Mouse (Mus musculus): ENCODE measurements around the gene Cuedc1. TPM values are rescaled to one million over a fixed set of nuclear protein-coding genes. Genes with fewer than 3 reads are reported as not detected.
A peak's percentile ranks its signal among the peaks of the same experiment; 100 is the strongest.

Cuedc1 gene
- polyA plus RNA-seq, 1 experiment from 2014 or later, result 18.2 TPM

DNA sequence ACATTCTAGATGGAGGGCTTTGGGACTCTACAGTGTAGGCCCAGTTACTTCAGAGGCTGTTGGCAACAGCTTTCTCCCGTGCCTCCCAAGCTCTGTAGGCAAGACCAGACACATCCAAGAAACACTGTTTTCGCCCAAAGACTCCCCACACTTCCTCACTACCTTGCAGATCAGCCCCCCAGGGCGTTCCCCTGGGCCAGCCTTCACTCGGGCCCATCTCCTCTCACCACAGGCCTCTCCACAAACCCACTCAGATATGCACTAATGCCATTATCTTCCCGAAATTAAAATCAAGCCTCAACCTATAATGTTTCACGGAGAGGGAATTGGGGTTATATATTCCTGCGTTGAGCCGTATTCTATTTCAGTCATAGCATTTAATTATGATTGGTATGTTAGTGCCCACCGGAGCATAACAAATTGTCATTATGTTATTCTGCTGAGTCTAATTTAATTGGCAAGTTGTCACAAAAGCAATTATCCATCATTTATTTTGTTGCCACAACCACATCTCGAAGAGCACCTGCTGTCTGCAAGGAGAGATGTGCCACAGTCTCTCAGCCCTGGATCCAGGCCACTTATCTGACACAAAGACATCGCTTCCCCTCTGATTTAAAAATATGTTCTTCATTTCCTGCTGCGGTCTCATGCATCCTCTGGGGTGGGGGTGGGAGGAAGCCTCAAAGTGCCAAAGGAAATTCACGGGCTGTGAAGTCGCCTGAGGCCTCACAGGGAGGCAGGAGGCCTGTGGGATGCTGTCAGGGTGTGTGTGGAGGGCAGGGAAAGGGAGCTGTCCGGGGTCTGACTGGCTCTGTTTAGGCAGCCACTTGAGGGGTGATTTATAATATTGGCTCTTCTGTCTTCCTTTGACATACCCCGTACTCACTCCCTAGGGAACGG, 135.9 kb downstream of the Cuedc1 start:
- no peaks in the 10 kb centered on the region for H3K27me3 ChIP-seq (ENCODE audit: control insufficient read depth, insufficient read depth, low read length)
- H3K4me2 ChIP-seq (ENCODE audit: low read depth), result no peak overlapping the region
- peaks cover 38% of the 10 kb centered on the region for H3K4me1 ChIP-seq (ENCODE audit: control insufficient read depth, insufficient read depth, low read length)
- 40% methylated on average over 17 of the region's 17 CpGs for WGBS
- H3K36me3 ChIP-seq (ENCODE audit: control insufficient read depth, insufficient read depth, low read length), result no peaks in the 10 kb centered on the region
- H3K9ac ChIP-seq (ENCODE audit: low read length), result no peak overlapping the region
- H3K9me3 ChIP-seq (ENCODE audit: control insufficient read depth, low read length), result no peaks in the 10 kb centered on the region
- DNase-seq (ENCODE audit: low spot score) (peak; percentile 57), ATAC-seq (ENCODE audit: insufficient read depth, low FRiP score, low TSS enrichment) (peak; percentile 59)
- peak overlapping the region; percentile 68 for H3K27ac ChIP-seq (ENCODE audit: low read depth, low read length)
- no peak overlapping the region for H3K4me3 ChIP-seq (ENCODE audit: low read depth, low read length)

DNA sequence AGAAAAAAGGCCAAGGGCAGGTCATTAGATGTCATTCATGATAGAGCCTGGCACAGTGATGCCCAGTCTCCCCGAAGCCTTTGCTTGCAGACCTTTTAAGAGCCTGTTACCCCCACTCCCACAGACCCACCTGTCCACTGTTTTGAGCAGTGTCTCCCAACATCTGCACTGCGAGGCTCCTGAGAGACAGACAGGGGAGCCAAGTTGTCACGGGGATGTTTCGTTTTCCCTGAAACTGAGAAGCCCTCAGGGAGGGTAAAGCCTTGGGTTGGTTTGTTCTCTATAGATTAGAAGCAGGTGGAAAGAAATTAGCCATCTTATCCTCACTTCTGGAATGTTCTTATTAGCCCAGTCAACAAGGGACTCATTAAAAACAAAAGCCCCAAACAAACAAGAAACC, 136.9 kb downstream of the Cuedc1 start:
- Histone ChIP-seq H3K9me3 (ENCODE audit: control insufficient read depth, low read length) (no peaks in the 10 kb centered on the region), H3K27ac (ENCODE audit: low read depth, low read length) (peak overlapping the region; percentile 68), H3K4me2 (ENCODE audit: low read depth) (no peak overlapping the region), H3K36me3 (ENCODE audit: control insufficient read depth, insufficient read depth, low read length) (no peaks in the 10 kb centered on the region), H3K4me3 (ENCODE audit: low read depth, low read length) (no peak overlapping the region), H3K9ac (ENCODE audit: low read length) (no peak overlapping the region), H3K27me3 (ENCODE audit: control insufficient read depth, insufficient read depth, low read length) (no peaks in the 10 kb centered on the region), H3K4me1 (ENCODE audit: control insufficient read depth, insufficient read depth, low read length) (peaks cover 41% of the 10 kb centered on the region)
- ATAC-seq (ENCODE audit: insufficient read depth, low FRiP score, low TSS enrichment) (no peak), DNase-seq (ENCODE audit: low spot score) (no peak)
- 25% methylated on average over 4 of the region's 4 CpGs for WGBS

DNA sequence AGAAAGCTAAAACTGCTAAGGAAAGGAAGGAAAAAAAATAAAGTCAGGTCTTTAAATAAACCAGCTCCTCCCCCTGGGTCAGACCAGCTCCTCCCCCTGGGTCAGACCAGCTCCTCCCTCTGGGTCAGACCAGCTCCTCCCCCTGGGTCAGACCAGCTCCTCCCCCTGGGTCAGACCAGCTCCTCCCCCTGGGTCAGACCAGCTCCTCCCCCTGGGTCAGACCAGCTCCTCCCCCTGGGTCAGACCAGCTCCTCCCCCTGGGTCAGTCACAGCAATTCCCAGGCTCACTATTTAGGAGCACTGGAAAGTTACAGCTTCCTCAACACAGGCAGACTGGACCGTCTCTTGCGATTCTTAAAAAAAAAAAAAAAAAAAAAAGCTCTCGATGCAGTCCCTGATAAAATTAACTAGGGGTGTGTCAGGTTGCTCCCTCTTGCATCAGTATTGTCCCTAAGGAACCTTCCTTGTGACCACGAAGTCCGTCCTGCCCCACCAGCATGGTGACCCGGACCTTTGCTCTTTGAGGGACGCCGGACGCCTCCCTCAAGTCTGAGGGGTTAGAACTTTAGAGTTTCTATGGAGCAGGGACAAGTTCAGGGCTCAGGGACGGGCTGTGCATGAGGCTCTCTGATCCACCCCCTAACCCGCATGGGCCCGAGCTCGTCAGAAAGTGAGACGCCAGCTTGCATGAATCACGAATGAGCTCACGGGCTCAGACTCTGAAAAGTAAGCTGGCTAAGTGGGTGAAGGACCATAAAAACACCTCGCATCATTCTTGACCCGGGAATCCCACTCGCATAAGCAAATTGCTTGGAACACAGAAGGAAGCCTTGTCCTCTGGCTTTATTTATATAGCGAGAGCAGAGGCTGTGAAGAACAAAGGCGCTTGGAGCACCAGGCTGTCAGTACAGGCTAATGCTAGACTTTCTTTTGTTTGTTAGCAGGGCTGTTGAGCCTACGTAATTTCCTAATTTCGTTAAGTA, 137.7 kb downstream of the Cuedc1 start:
- Histone ChIP-seq H3K27ac (ENCODE audit: low read depth, low read length) (peak overlapping the region; percentile 96), H3K4me3 (ENCODE audit: low read depth, low read length) (no peak overlapping the region), H3K27me3 (ENCODE audit: control insufficient read depth, insufficient read depth, low read length) (no peaks in the 10 kb centered on the region), H3K36me3 (ENCODE audit: control insufficient read depth, insufficient read depth, low read length) (no peaks in the 10 kb centered on the region), H3K4me2 (ENCODE audit: low read depth) (peak overlapping the region; percentile 32), H3K9ac (ENCODE audit: low read length) (peak overlapping the region; percentile 39), H3K9me3 (ENCODE audit: control insufficient read depth, low read length) (no peaks in the 10 kb centered on the region), H3K4me1 (ENCODE audit: control insufficient read depth, insufficient read depth, low read length) (peaks cover 46% of the 10 kb centered on the region)
- 7% methylated on average over 23 of the region's 23 CpGs for WGBS
- ATAC-seq (ENCODE audit: insufficient read depth, low FRiP score, low TSS enrichment), result peak; percentile 22; the same call in 1 of the 2 replicates
- DNase-seq (ENCODE audit: low spot score), result peak; percentile 67

- Histone ChIP-seq H3K27ac (ENCODE audit: low read depth, low read length) (peak overlapping the region; percentile 85), H3K4me2 (ENCODE audit: low read depth) (no peak overlapping the region), H3K9me3 (ENCODE audit: control insufficient read depth, low read length) (no peaks in the 10 kb centered on the region), H3K4me1 (ENCODE audit: control insufficient read depth, insufficient read depth, low read length) (peaks cover 47% of the 10 kb centered on the region), H3K9ac (ENCODE audit: low read length) (no peak overlapping the region; the same call in 1 of the 2 replicates), H3K27me3 (ENCODE audit: control insufficient read depth, insufficient read depth, low read length) (no peaks in the 10 kb centered on the region), H3K36me3 (ENCODE audit: control insufficient read depth, insufficient read depth, low read length) (no peaks in the 10 kb centered on the region), H3K4me3 (ENCODE audit: low read depth, low read length) (no peak overlapping the region)
- WGBS, result 56% methylated on average over 10 of the region's 10 CpGs
- DNase-seq (ENCODE audit: low spot score) (no peak), ATAC-seq (ENCODE audit: insufficient read depth, low FRiP score, low TSS enrichment) (peak; percentile 18)
These were observed 142.4 kb downstream of the Cuedc1 start for GRCm38 (mm10) chr11:88240275-88240674.

DNA sequence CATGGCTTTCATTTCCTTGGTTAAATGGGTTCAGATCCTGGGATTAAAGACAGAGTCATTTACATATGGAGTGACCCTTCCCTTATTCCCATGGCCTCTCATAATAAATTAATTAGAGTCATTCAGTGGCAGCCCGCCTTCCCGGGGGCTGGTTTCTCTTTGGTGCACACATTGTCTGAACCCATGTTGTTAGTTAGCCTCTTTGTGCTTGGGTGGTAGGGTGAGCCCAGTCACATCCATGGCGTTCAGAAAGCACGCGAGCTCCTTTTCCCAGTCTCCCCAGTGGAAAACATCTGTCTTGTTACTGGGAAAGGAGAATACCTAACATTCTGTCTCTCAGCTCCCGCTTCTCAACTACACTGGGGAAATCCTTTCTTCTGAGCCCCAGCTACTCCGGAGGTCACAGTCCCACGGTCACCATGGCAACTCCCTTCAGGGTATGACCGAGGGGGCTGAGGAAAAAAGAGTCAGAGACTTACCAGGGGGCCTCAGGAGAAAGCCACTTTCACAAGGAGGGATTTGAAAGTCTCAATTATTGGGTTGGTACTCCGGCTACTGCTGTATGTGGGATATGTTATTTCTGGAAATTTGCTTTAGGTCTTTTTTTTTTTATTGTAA, 143.0 kb downstream of the Cuedc1 start:
- no peak overlapping the region; the same call in 1 of the 2 replicates for H3K9ac ChIP-seq (ENCODE audit: low read length)
- H3K9me3 ChIP-seq (ENCODE audit: control insufficient read depth, low read length), result no peaks in the 10 kb centered on the region
- WGBS, result 4% methylated on average over 10 of the region's 10 CpGs
- peak; percentile 87 for ATAC-seq (ENCODE audit: insufficient read depth, low FRiP score, low TSS enrichment)
- no peaks in the 10 kb centered on the region for H3K27me3 ChIP-seq (ENCODE audit: control insufficient read depth, insufficient read depth, low read length)
- DNase-seq (ENCODE audit: low spot score), result peak; percentile 90
- H3K4me3 ChIP-seq (ENCODE audit: low read depth, low read length), result no peak overlapping the region
- H3K4me1 ChIP-seq (ENCODE audit: control insufficient read depth, insufficient read depth, low read length), result peaks cover 41% of the 10 kb centered on the region
- H3K36me3 ChIP-seq (ENCODE audit: control insufficient read depth, insufficient read depth, low read length), result no peaks in the 10 kb centered on the region
- peak overlapping the region; percentile 85 for H3K27ac ChIP-seq (ENCODE audit: low read depth, low read length)
- peak overlapping the region; percentile 1; the same call in 1 of the 2 replicates for H3K4me2 ChIP-seq (ENCODE audit: low read depth)

DNA sequence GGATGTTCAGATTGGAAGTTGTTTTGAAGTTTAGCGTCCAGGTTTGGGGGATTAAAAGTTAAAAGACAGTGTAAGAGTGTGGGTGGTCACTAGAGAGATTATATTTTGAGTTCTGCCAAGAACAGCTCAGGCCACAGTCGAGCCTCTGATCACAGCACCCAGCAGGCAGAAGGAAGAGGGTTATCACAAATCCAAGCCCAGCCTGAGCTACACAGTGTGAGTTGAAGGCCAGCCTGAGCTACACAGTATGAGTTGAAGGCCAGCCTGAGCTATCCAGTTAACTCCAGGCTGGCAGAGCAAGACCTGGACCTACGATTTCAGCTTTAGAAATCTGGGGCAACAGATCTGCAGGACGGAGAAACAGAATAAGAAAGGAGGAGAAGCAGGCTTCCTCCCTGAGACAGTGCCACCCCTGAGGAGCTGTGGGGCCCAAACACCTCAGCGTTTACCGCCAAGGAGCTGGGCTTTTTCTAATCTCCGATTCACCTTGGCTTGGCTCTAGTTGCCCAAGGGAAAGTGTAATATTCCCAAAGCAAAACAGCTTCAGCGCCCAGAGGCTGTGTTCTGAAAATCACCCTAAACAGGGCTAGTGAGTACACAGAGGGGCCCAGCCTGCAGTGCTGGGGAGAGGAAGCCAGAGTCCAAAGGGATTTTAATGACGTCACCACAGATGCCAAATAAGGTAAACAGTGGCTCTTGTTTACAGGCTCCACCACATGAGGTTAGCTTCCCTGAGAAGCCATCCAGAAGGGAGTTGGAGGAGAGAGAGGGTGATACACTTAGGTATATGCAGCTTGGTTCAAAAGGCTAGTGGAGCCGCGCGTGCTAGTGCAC, 143.8 kb downstream of the Cuedc1 start:
- H3K4me2 ChIP-seq (ENCODE audit: low read depth), result no peak overlapping the region; the same call in 1 of the 2 replicates
- H3K4me1 ChIP-seq (ENCODE audit: control insufficient read depth, insufficient read depth, low read length), result peaks cover 37% of the 10 kb centered on the region
- H3K27me3 ChIP-seq (ENCODE audit: control insufficient read depth, insufficient read depth, low read length), result no peaks in the 10 kb centered on the region
- whole genome bisulfite sequencing, result 38% methylated on average over 12 of the region's 12 CpGs
- DNase-seq (ENCODE audit: low spot score) (no peak), ATAC-seq (ENCODE audit: insufficient read depth, low FRiP score, low TSS enrichment) (no peak)
- H3K36me3 ChIP-seq (ENCODE audit: control insufficient read depth, insufficient read depth, low read length), result no peaks in the 10 kb centered on the region
- H3K4me3 ChIP-seq (ENCODE audit: low read depth, low read length), result no peak overlapping the region
- peak overlapping the region; percentile 3 for H3K9ac ChIP-seq (ENCODE audit: low read length)
- H3K27ac ChIP-seq (ENCODE audit: low read depth, low read length), result peak overlapping the region; percentile 85
- no peaks in the 10 kb centered on the region for H3K9me3 ChIP-seq (ENCODE audit: control insufficient read depth, low read length)
